Mouse (Mus musculus) limb, embryonic 13.5 days (tissue): Measurements from ENCODE around the gene Ttll5. TPM values are rescaled to one million over a fixed set of nuclear protein-coding genes. Genes with fewer than 3 reads are reported as not detected.

Experiments
- ATAC-seq: fragments of 200-750 bp; cut with Nextera tagmentation; 2 replicates; pipeline ENCODE4 v1.8.0; 2017; ENCODE audit warnings: low read depth, moderate number of reproducible peaks, moderate TSS enrichment; ENCODE audit not compliant: low FRiP score
- H3K27ac ChIP-seq: fragments of 300-500 bp; sonication (generic); 2 replicates; pipeline ENCODE4 v1.5.1; 2015; ENCODE audit warnings: inconsistent platforms, mild to moderate bottlenecking, moderate library complexity
- H3K27me3 ChIP-seq: fragments of 300-500 bp; sonication (generic); 2 replicates; pipeline ENCODE4 v1.6.1; 2015; ENCODE audit warnings: mild to moderate bottlenecking, inconsistent platforms
- H3K36me3 ChIP-seq: fragments of 300-500 bp; sonication (generic); 2 replicates; pipeline ENCODE4 v1.6.1; 2015; ENCODE audit warnings: inconsistent platforms, mild to moderate bottlenecking, moderate library complexity
- H3K4me1 ChIP-seq: fragments of 300-500 bp; sonication (generic); 2 replicates; pipeline ENCODE4 v1.6.1; 2015; ENCODE audit warnings: inconsistent platforms
- H3K4me2 ChIP-seq: fragments of 300-500 bp; sonication (generic); replicated peaks from 2 replicates; pipeline ENCODE4 v1.6.1; 2015; ENCODE audit warnings: inconsistent platforms, mild to moderate bottlenecking, moderate library complexity
- H3K4me3 ChIP-seq: fragments of 300-500 bp; sonication (generic); 2 replicates; pipeline ENCODE4 v1.5.1; 2015; ENCODE audit warnings: moderate library complexity, mild to moderate bottlenecking, inconsistent platforms
- H3K9ac ChIP-seq: fragments of 300-500 bp; sonication (generic); 2 replicates; pipeline ENCODE4 v1.6.1; 2015; ENCODE audit warnings: mild to moderate bottlenecking, inconsistent platforms
- H3K9me3 ChIP-seq: fragments of 300-500 bp; sonication (generic); 2 replicates; pipeline ENCODE4 v1.6.1; 2016; ENCODE audit warnings: inconsistent platforms
- WGBS: fragments of 180-500 bp; shearing (Covaris S2); methylation state at CpG from one replicate; pipeline ENCODE4 v1.1.7; 2015; 5-methylcytosine and 5-hydroxymethylcytosine counted together
- polyA plus RNA-seq: library from polyadenylated mRNA; unstranded; fragments of >200 nt; fragmentation: Nextera tagmentation; extraction: Ambion mirVana; gene quantifications from 2 replicates; pipeline ENCODE4 v1.2.1, GENCODE M21; 2015

Ttll5 gene
- polyA plus RNA-seq, 1 experiment from 2014 or later = 13.8 TPM

DNA sequence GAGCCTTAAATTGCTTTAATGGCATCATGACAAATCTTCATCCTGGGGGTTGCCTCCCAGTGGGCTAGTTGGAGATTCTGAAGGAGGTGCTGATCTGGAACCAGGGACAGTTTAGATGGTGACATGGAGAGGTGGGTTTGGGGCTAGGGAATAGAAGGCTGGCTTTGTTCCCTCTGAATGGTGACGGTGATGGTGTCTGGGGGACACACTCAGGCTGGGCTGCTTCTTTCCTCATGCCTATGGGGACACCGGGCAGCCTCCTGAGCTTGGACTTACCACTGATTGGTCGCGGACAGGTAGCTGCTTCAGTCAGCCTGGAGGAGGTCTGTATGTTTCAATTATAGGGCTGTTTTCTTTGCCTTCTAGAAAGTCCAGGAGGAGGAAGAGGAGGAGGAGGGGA, 12.8 kb upstream of the Ttll5 start:
- H3K9ac ChIP-seq = no peak overlapping the region
- no peaks in the 10 kb centered on the region for H3K9me3 ChIP-seq
- no peak overlapping the region for H3K4me2 ChIP-seq
- no peaks in the 10 kb centered on the region for H3K27me3 ChIP-seq
- ATAC-seq = no peak
- H3K4me1 ChIP-seq = no peaks in the 10 kb centered on the region
- no peak overlapping the region for H3K4me3 ChIP-seq
- peaks cover 58% of the 10 kb centered on the region for H3K36me3 ChIP-seq
- WGBS = 95% methylated on average over 4 of the region's 4 CpGs
- H3K27ac ChIP-seq = no peak overlapping the region

DNA sequence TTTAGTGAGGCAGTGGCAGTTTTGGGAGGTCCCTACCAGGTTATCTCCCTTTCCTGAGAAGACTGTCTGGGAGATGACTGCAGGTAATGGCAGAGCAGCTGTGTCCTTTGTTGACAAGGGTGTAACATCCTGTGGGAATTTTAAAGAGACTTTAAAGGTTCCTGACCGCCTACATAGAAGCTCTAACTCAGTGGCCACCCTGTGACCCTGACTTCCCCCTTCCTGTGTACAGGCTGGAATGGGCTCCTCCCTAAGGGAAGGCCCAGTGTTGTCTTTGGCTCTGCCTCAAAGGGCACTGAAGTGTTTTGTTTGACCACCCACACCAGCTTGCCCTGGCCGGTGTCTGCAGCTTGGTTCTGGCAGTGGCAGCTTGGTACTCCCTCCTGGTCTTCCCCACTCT, 10.9 kb upstream of the Ttll5 start:
- WGBS = 80% methylated on average over 2 of the region's 2 CpGs
- H3K27me3 ChIP-seq = no peaks in the 10 kb centered on the region
- peaks cover 71% of the 10 kb centered on the region for H3K36me3 ChIP-seq
- ATAC-seq = no peak
- H3K9ac ChIP-seq = no peak overlapping the region
- peaks cover under 1% of the 10 kb centered on the region; the same call in 1 of the 2 replicates for H3K4me1 ChIP-seq
- H3K4me2 ChIP-seq = no peak overlapping the region
- no peaks in the 10 kb centered on the region for H3K9me3 ChIP-seq
- no peak overlapping the region for H3K27ac ChIP-seq
- no peak overlapping the region for H3K4me3 ChIP-seq

GRCm38 (mm10) chr12:85822051-85822450, 2.4 kb upstream of the Ttll5 start:
- Histone ChIP-seq H3K27ac (no peak overlapping the region), H3K9ac (no peak overlapping the region), H3K27me3 (no peaks in the 10 kb centered on the region), H3K4me1 (peaks cover 20% of the 10 kb centered on the region), H3K4me2 (no peak overlapping the region), H3K9me3 (no peaks in the 10 kb centered on the region), H3K36me3 (peaks cover 45% of the 10 kb centered on the region), H3K4me3 (no peak overlapping the region)
- ATAC-seq = no peak
- WGBS = 77% methylated on average over 9 of the region's 9 CpGs

DNA sequence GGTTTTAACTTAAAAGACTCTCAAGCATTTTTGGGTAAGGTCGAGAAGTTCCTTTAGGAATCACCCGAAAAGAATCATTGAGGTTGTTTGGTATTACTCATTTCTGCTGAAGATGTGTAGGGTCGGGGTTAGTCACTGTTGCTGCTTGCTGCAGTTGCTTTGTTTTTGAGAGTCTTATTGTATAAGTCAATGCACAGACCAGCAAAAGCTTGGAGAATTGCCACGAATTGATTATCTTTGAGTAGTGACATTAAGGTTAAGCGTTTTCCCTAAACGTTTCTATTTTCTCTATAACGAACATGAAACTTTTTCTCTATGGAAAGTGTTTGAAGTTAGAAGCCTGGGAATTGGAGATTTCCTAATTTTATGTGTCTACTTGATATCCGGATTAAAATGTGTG, 902 bp downstream of the Ttll5 start:
- Histone ChIP-seq H3K4me1 (peaks cover 17% of the 10 kb centered on the region), H3K9ac (peak overlapping the region; percentile 81), H3K4me3 (peak overlapping the region; percentile 73), H3K27me3 (no peaks in the 10 kb centered on the region), H3K9me3 (no peaks in the 10 kb centered on the region), H3K4me2 (peak overlapping the region; percentile 86), H3K36me3 (peaks cover 31% of the 10 kb centered on the region), H3K27ac (peak overlapping the region; percentile 93)
- no peak for ATAC-seq
- 9% methylated on average over 8 of the region's 8 CpGs for WGBS

DNA sequence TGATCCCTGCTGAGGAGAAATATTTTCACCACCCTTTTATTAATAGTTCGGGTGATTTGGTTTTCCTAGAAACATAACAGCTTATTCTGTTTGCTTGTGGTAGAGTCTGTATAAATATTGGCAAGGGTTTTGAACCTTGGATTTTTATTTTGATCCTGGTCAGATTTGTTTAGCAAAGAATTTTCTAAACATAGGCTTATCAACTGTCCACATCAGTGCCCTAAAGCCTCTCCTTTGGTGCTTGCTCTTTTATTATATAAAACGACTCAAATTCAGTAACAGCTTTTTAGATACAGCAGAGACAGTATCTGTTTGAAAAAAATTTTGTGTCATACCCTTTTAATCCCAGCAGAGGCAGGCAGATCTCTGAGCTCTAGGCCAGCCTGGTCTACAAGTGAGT, 1.4 kb downstream of the Ttll5 start:
- H3K4me3 ChIP-seq = no peak overlapping the region
- 64% methylated on average over 2 of the region's 2 CpGs for WGBS
- no peak for ATAC-seq

DNA sequence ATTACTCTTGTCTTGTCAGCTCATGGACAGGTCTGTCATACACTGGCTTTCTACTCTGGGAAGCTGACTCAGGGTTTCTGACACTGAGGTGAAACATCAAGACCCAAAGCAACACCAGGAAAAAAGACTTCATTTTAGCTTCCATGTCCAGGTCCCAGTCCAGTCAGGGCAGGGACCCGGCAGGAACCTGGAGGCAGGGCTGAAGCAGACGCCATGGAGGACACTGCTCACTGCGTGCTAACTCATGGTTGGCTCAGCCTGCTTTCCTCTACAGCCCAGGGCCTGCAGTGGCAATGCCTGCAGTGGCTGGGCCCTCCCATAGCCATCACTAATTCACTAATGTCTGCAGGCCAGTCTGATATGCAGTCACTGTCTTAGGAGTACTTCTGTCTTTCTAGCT, 4.4 kb downstream of the Ttll5 start:
- 89% methylated on average over 3 of the region's 3 CpGs for WGBS
- no peak overlapping the region for H3K27ac ChIP-seq
- no peaks in the 10 kb centered on the region for H3K9me3 ChIP-seq
- ATAC-seq = no peak
- peaks cover 34% of the 10 kb centered on the region for H3K36me3 ChIP-seq
- no peak overlapping the region for H3K4me2 ChIP-seq
- no peak overlapping the region for H3K4me3 ChIP-seq
- H3K4me1 ChIP-seq = peaks cover 9% of the 10 kb centered on the region
- no peak overlapping the region for H3K9ac ChIP-seq
- H3K27me3 ChIP-seq = no peaks in the 10 kb centered on the region

More for the DNA sequence above, 1.4 kb downstream of the Ttll5 start:
- Histone ChIP-seq H3K4me1 (peaks cover 17% of the 10 kb centered on the region), H3K36me3 (peaks cover 29% of the 10 kb centered on the region), H3K9ac (no peak overlapping the region), H3K27ac (no peak overlapping the region), H3K27me3 (no peaks in the 10 kb centered on the region), H3K9me3 (no peaks in the 10 kb centered on the region), H3K4me2 (peak overlapping the region; percentile 86)

DNA sequence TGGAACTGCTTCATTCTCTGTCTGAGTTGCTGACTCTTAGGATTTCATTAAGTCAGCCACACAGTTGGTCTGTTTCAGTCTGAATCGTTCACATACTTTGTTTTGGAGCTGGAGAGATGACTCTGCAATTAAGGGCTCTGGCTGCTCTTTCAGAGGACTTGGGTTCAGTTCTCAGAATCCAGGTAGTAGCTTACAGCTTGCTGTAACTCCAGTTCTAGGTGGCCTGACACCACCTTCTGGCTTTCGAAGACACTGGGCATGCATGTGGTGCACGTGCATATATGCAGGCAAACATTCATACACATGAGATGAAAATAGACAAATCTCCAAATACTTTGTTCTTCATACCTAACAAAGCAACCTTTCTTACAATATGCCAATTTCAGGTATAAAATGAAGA, 5.4 kb downstream of the Ttll5 start:
- Histone ChIP-seq H3K4me1 (peaks cover 7% of the 10 kb centered on the region; the same call in 1 of the 2 replicates), H3K36me3 (peaks cover 39% of the 10 kb centered on the region), H3K4me2 (no peak overlapping the region), H3K27ac (no peak overlapping the region), H3K27me3 (no peaks in the 10 kb centered on the region), H3K9ac (no peak overlapping the region), H3K9me3 (no peaks in the 10 kb centered on the region), H3K4me3 (no peak overlapping the region)
- 88% methylated on average over 3 of the region's 3 CpGs for WGBS
- no peak for ATAC-seq

GRCm38 (mm10) chr12:85830691-85831090, 6.2 kb downstream of the Ttll5 start:
- Histone ChIP-seq H3K4me3 (no peak overlapping the region), H3K9ac (no peak overlapping the region), H3K4me2 (no peak overlapping the region), H3K4me1 (0 out of 2 replicates have a peak, but pooled peaks cover 4% of the 10 kb centered on the region), H3K9me3 (no peaks in the 10 kb centered on the region), H3K27me3 (no peaks in the 10 kb centered on the region), H3K36me3 (peaks cover 39% of the 10 kb centered on the region), H3K27ac (no peak overlapping the region)
- no peak for ATAC-seq
- 87% methylated on average over 3 of the region's 3 CpGs for WGBS

- 69% methylated on average over 2 of the region's 2 CpGs for WGBS
- H3K27me3 ChIP-seq = no peaks in the 10 kb centered on the region
- H3K36me3 ChIP-seq = peaks cover 32% of the 10 kb centered on the region
- H3K9me3 ChIP-seq = no peaks in the 10 kb centered on the region
- ATAC-seq = no peak
- no peaks in the 10 kb centered on the region for H3K4me1 ChIP-seq
- no peak overlapping the region for H3K9ac ChIP-seq
- H3K4me3 ChIP-seq = no peak overlapping the region
- H3K4me2 ChIP-seq = no peak overlapping the region
- H3K27ac ChIP-seq = no peak overlapping the region
Observed at GRCm38 (mm10) chr12:85834543-85834942, 10.1 kb downstream of the Ttll5 start.

DNA sequence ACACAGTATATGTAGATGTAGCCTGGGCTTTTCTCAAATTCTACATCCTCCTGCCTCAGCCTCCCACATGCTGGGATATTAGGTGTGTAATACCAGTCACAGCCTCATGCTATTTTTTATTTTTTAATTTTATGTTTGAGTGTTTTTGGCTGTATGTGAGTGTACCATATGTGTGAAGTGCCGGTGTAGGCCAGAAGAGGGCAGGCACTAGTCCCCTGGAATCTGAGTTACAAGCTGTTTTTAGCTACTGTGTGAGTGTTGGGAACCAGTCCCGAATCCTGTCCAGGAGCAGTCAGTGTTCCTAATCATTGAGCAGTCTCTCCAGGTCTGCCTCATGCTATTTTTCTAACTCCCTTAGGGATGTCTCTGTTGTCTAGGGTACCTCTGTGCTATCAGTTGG, 13.3 kb downstream of the Ttll5 start:
- Histone ChIP-seq H3K4me3 (no peak overlapping the region), H3K4me1 (no peaks in the 10 kb centered on the region), H3K36me3 (peaks cover 11% of the 10 kb centered on the region), H3K9me3 (no peaks in the 10 kb centered on the region), H3K27me3 (no peaks in the 10 kb centered on the region), H3K9ac (no peak overlapping the region), H3K27ac (no peak overlapping the region), H3K4me2 (no peak overlapping the region)
- no peak for ATAC-seq
- WGBS = 92% methylated on average over 2 of the region's 2 CpGs

DNA sequence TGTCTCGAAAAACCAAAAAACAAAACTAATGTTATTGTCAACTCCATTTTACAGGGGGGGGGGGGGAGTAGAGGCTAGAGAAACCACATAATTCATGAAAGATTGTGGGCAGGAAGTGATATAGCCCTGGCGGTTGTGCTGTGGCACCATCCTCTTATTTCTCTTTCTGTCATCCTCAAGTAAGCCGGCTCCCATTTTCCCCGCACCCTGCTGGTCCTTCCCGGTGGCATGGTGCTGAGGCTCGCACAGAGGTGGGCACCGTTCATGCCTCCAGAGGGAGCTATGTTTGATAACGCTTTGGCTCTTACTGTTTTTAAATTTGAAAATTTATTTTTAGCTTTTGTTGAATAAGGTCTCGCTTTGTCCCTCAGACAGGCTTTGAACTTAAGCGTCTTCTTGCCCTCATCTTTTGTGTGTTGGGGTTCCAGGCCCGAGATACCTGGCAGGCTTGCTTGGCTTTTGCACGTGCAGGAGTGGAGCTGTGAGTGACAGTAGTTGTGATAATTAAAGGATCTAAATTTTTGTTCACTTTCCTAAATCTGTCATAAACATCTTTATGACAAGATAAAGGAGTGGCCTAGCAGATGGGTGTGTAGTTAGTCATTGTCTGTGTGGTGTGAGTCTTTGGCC, 15.0 kb downstream of the Ttll5 start:
- 89% methylated on average over 12 of the region's 12 CpGs for WGBS
- H3K4me1 ChIP-seq = no peaks in the 10 kb centered on the region
- no peak for ATAC-seq
- no peaks in the 10 kb centered on the region for H3K27me3 ChIP-seq
- H3K4me3 ChIP-seq = no peak overlapping the region
- H3K9ac ChIP-seq = no peak overlapping the region
- H3K4me2 ChIP-seq = no peak overlapping the region
- no peak overlapping the region for H3K27ac ChIP-seq
- H3K9me3 ChIP-seq = no peaks in the 10 kb centered on the region
- H3K36me3 ChIP-seq = peaks cover 16% of the 10 kb centered on the region

- WGBS = 79% methylated on average over 7 of the region's 7 CpGs
- H3K9me3 ChIP-seq = no peaks in the 10 kb centered on the region
- no peaks in the 10 kb centered on the region for H3K27me3 ChIP-seq
- H3K9ac ChIP-seq = no peak overlapping the region
- ATAC-seq = peak; percentile 75; the same call in 1 of the 2 replicates
- no peak overlapping the region for H3K4me3 ChIP-seq
- H3K4me1 ChIP-seq = no peaks in the 10 kb centered on the region
- no peak overlapping the region for H3K4me2 ChIP-seq
- no peak overlapping the region for H3K27ac ChIP-seq
- peaks cover 25% of the 10 kb centered on the region for H3K36me3 ChIP-seq
Observed at GRCm38 (mm10) chr12:85848164-85848958, 23.9 kb downstream of the Ttll5 start.
